Mouse (Mus musculus): ENCODE data around the gene Gm10382.

- TF ChIP-seq CTCF (IDR thresholded peaks at IDR 0.05; ENCODE audit: control insufficient read depth, insufficient read depth, insufficient read length): no peak
- no peak for TF ChIP-seq USF1 (IDR thresholded peaks at IDR 0.05; ENCODE audit: low read depth)
- TF ChIP-seq MYOD1 (IDR thresholded peaks at IDR 0.05; ENCODE audit: control insufficient read depth, insufficient read length, low read depth): no peak
- no peak for TF ChIP-seq CEBPB (IDR thresholded peaks at IDR 0.05; ENCODE audit: low read depth)
- no peak for TF ChIP-seq MAX (IDR thresholded peaks at IDR 0.05)
- TF ChIP-seq MYOG (IDR thresholded peaks at IDR 0.05; ENCODE audit: control insufficient read depth, extremely low read depth, insufficient read length): no peak
- no peak for TF ChIP-seq FOSL1 (IDR thresholded peaks at IDR 0.05; ENCODE audit: insufficient read depth, low read length, poor library complexity, severe bottlenecking)
Measured at GRCm38 (mm10) chr5:125390906-125391477, 1.9 kb downstream of the Gm10382 start.
